Mouse (Mus musculus): ENCODE measurements around the gene AI597479. TPM values are rescaled to one million over a fixed set of nuclear protein-coding genes. Genes with fewer than 3 reads are reported as not detected.
"Not testable (repeated sequence)": the region's sequence is repeated elsewhere in the genome, so short reads cannot be mapped to it uniquely, and the experiment has no call there.

Gene AI597479
- total RNA-seq, 2 experiments from 2014 or later, result 27.5 to 27.8 TPM

DNA sequence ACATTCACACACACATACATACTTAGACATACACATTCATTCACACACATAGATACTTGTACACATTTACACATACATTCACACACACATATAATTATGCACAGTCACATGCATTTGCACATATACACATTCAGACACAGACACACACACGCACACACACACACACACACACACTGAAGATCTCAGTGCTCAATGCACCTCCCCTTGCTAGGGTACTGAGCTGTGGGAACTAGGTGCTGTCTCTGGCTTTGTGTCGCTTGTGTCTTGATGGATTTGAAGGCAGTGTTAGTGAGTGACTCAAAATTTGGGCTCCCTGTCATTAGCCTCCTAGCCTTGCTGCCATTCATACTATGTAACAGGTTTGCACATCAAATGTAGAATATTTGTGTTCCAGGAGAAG is 24.1 kb downstream of the AI597479 start:
- no peak for DNase-seq (ENCODE audit: low spot score in 2 of 2)

DNA sequence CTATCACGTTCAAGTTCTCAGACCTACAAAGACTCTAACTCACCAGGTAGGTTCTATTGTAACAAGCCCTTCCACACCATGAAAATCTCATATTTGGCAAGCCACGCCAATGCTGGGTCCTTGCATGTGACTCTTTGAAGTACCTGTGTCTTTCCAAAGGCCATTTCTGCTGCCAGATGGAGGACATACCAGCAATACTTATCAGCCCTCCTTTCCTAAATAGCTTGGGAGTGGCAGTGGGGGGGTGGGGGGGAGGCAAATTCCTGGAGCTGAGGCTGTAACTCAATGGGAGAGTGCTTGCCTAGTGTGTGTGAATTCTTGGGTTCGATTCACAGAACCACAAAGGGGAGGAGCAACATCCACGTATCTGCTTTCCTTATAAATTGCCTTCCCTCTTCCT is 26.2 kb downstream of the AI597479 start:
- DNase-seq (ENCODE audit: low spot score in 2 of 2), result no peak

DNA sequence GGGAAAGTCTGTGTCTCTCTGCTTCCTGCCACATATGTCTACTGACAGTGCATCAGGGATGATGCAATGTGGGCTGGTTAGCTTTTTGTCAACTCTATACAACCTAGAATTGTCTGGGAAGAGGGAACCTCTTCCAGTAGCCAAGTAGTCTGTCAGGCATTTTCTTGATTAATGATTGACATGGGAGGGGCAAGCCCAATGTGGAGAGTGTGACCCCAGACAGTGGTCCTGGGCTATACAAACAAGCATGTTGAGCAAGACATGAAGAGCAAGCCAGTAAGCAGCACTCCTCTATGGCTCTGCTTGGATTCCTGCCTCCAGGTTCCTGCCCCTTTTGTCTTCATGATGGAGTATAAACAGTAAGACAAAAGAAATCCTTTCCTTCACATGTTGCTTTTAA is 28.7 kb downstream of the AI597479 start:
- no peak for DNase-seq (ENCODE audit: low spot score in 2 of 2)

DNA sequence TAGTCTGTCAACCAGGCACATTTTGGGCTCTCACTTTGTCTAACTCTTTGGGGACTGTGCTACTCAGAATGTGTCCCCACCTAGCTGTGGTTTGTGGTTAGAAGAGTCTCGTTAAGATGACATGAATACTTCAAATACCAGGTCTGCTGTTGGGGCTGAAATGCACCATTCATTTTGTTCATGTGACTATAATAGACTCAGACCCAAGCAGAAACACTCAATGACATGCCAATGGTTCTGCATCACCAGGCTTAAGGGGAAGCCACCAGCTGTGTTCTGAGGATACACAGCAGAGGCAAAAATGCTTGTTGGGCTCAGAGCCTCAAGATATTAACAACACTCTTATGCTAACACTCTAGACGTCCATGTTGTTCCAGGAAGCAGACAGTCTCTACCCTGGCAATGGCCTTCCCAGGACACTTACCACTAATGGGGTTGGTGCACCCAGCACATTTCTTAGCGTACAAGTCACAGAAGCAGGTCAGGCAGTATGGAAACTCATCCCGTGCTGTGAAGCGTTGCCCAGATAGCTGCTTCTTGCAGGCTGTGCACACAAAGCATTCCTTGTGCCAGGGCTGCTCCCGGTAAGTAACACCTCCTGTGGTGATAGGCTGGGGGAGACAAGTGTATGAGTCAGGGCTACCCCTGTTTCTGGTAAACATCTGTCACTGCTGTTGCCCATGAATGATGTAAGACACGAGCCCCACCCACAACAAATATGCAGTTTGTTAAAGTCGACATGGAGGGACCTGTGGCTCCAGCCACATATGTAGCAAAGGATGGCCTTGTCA is 29.5 kb downstream of the AI597479 start:
- no peak for DNase-seq (ENCODE audit: low spot score in 2 of 2)

DNA sequence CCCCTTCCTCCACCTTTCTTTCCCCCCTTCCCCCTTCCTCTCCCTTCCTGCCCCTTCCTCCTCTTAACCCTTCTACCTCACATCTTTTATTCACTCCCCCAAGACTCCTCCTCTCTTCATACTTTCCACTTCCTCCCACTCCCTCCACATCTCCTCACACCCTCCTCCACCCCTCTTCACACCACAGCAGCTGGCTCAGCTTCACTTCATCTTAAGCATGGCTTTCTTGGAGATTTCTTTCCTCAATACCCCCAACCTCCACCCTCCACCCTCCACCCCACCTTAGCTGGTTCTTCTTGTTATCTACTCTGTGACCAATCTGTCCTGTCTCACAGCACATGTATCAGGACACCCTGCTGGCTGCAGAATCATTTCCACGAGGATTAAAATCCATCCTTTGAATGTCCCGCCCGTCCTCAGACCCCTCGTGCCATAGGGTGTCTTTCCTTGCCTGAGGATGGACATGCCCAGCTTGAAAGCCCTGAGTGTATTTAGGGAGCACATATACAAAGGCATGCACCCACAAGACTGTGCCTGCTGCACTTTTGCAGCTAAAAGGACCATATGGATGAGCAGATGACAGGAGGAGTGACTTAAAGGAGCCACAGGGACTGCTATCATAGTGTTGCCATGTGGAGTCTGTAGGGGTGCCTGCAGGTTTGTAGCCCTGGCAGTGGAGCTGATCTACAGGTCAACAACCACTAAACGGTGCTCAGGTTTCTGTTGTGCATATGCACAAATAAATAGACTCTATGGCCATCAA is 31.9 kb downstream of the AI597479 start:
- DNase-seq (ENCODE audit: low spot score in 2 of 2), result peak; percentile 35 to 74

DNA sequence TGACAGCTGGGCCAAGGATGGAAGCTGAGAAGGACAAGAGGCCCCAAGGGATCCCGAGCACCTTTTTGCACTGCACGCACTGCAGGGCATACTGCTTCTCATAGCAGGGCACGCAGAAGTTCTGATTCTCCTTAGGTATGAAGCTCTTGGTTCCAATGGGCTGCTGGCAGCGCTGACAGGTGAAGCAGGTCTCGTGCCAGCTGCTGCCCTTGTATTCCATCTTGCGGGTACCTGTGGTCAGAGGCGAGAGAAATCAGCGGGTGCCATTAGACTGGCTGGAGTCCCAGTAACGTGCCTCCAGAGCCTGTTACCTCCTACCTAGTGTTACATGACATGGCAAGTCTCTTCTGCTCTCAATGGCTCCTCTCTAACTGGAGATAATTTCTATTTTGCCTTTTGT is 33.1 kb downstream of the AI597479 start:
- DNase-seq (ENCODE audit: low spot score in 2 of 2), result no peak

DNA sequence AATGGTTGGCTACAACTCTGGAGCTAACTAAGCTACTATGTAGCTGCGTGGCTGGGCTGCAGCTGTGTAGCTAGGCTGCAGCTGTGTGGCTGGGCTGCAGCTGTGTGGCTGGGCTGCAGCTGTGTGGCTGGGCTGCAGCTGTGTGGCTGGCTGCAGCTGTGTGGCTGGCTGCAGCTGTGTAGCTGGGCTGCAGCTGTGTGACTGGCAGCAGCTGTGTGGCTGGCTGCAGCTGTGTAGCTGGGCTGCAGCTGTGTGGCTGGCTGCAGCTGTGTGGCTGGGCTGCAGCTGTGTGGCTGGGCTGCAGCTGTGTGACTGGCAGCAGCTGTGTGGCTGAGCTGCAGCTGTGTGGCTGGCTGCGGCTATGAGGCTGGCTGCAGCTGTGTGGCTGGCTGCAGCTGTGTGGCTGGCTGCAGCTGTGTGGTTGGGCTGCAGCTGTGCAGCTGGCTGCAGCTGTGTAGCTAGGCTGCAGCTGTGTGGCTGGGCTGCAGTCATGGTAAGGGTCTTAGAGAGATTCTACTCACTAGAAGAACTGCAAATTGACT is 38.0 kb downstream of the AI597479 start:
- not testable (repeated sequence) for DNase-seq (ENCODE audit: low spot score in 2 of 2)

DNA sequence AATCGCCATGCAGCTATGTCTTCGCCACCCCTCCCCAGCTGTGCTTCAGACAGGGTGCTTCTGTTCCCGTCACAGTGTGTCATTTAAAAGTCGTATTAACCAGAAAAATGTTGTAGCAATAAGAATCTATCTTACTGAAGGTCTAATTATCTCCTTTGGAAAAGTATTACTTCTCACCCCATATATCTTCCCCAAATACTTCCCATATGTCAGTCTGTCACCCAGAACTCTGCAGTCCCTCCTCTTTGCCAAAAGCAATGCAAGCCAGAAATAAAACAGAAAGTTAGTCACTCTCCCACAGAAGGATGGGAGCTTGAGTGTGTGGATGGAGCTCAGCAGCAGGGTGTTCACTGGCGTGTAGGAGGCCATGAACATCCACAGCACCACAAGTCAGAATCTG is 38.8 kb downstream of the AI597479 start:
- DNase-seq (ENCODE audit: low spot score in 2 of 2), result peak; percentile 54 to 76

DNA sequence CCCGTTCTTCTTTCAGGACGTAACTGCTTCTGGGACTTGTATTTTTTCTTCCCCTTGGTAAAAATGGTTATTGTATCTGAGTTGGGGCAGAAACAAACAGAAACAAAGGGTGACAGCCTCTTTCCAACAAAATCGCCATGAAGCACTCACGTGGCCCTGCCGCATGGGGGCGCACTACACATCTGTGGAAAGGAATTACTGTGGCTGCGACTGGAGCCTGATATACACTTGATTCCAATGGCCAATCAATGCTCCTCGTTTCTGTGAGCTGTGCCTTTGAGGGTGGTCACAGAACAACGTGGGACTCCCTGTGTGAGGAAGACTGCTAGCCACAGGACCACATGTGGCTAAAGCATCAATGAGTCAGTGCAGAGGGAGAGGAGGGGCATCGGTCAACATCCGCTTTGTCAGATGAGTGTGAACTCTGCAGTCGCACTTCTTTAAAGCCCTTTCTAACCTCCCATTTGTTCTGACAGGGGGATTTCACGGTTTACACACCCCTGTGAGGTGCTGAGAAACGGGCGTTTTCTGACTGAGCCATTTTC is 39.8 kb downstream of the AI597479 start:
- DNase-seq (ENCODE audit: low spot score in 2 of 2), result no peak

DNA sequence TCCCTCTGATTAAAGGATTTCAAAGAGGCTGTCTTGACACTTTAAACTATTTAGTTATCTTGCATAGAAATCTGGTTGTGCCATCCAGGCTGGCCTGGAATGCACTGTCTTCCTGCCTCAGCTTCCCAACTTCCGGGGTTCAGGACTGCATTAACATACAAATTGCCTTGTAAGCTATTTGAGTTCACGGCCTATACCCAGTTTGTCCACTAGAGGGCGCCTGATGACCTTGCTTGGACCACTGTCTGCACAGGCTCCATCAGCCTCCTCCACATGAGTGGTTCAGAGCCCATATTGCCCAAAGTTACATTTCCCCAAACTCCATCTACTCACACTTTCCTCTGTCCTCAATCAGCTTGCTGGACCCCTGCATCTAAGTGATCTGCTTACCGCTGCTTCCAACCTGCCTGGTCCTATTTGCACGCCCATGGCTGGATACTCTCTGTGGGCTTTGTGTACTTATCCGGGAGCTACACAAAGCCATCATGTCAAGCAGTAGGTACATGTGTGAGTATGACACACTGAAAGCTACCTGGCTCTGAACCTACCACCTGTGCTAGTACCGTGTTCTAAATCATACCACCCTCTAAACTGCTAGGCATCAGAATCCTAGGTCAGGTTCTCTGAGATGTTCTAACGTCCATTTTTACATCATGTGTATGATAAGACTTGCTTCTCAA is 41.2 kb downstream of the AI597479 start:
- peak; percentile 60 to 94 for DNase-seq (ENCODE audit: low spot score in 2 of 2)

DNA sequence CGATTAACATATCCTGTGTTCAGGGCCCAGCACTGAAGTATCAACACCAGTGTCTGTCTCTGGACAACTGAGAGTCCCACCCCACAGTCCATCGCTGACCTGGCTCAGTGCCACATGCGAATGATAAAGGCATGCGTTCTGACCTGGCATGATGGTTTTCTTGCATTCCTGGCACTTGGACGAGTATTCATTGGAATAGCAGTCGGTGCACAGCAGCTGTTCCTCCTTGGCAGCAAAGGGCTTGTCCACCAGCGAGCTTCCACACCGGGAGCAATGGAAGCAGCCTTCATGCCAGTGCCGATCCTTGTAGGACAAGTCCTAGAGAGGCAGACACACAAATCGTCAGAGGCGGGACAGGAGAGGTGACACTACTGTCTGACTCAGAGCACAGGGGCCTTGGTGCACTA is 43.0 kb downstream of the AI597479 start:
- no peak for DNase-seq (ENCODE audit: low spot score in 2 of 2)

DNA sequence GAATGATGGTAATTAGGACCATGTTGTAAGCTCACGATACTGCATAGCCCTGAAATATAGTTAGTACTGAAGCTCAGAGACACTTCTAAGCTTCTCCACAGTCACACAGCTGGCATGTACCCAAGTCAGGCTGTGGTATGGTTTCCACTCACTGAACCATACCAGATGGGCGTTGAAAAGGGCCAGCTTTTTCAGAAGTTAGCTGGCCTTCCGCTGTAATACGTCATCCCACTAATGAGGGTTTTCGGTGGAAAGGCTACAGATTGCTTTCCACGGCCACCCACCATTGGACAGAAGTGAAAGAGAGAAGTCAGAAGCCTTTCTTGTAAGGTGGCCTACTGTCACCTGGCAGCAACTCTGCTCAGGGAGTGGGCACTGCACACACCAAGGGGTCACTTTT is 44.3 kb downstream of the AI597479 start:
- no peak for DNase-seq (ENCODE audit: low spot score in 2 of 2)

DNA sequence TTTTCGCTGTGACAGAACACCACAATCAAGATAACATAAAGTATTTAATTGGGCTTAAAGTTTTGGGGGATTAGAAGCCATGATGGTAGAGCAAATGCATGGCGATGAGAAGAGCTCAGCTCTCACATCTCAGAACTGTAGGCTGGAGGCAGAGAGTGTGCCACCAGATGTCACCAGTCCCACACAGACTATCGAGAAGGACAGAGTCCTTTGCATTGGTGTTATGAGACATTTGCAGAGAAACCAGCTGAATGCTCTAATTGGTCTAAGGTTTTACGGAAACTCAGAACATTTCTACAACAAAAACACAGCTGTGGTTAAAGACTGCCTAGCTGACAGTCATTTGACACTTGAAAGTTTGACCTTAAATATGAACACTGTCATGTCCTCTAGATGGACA is 44.8 kb downstream of the AI597479 start:
- peak in 1 of 2 experiments; percentile 47 for DNase-seq (ENCODE audit: low spot score in 2 of 2)

DNA sequence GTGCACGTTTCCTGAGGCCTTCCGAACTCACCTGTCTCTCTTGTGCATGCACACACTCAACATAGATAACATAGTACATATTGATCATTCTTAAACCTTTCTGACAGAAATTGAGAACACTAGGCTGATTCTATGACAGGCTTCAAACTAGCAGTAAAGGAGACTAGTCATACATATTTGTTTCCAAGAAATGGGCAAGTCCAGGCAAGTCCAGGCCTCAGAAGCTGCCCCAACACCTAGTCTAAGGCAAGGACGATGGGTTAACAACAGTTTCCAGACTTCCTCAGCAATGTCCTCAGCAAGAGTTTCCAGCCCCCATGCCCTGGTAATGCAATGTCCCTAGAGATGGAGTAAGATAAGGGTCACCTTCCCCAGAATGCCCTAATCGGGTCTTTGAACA is 45.3 kb downstream of the AI597479 start:
- DNase-seq (ENCODE audit: low spot score in 2 of 2), result no peak

DNA sequence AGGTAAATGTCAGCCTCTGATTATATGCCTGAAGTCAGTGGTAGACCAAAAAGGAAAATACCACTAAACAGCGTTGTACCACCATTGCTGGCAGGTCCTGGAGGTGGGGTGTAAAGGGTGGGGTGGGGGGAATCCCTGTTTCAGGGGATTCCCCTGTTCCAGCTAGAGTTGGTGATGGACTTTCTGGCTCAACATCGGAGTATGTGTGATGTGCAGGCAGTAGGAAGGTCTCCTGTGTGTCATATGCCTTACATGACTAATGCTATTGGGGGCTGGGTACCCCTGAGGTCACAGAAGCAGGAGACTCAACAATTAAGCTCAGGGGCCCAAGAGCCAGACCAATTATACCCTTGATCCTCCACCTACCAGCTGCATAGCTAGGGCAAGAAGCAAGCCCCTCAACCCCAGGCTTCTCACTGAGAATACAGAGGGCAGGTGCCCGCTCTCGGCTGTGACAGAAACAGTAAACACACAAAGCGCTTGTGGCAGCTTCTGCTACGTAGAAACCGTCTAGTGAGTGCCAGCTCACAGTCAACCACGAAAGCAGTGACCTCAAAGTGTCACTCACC is 45.9 kb downstream of the AI597479 start:
- DNase-seq (ENCODE audit: low spot score in 2 of 2), result no peak

DNA sequence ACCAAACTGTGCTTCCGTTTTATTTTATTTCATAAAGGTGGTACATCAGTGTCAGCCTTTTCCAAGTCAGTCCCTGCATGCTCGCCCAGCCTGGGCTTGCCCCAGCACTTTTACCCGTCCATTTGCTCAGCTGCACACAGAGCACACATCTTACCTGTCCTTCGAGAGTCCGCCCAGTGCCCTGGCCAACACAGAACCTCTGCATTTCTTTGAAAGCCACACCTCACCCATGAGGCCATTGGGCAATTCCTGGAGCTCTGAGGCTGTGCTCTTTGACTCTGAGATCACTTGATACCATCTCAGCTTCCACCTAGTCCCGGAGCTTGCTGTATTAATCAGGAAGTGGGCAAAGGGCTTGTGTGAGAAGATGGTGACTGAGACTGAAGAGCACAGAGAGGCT is 46.9 kb downstream of the AI597479 start:
- DNase-seq (ENCODE audit: low spot score in 2 of 2), result no peak

DNA sequence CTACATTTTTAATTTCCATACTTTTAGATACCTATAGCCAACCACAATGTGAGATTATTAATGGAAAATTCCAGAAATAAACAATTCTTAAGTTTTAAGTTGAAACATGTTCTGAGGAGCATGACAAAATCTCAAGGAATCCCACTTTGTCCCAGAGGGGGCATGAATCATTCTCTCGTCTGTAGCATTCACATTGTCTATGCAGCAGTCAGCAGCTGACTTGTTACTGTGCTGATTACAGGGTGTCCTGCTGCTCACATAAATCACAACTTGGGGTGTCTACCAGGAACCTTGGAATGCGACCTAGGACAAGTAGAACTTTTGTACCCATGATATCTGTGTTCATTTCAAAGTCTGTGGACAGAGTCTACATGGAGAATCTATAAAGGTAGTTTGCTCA is 49.0 kb downstream of the AI597479 start:
- DNase-seq (ENCODE audit: low spot score in 2 of 2), result no peak

DNA sequence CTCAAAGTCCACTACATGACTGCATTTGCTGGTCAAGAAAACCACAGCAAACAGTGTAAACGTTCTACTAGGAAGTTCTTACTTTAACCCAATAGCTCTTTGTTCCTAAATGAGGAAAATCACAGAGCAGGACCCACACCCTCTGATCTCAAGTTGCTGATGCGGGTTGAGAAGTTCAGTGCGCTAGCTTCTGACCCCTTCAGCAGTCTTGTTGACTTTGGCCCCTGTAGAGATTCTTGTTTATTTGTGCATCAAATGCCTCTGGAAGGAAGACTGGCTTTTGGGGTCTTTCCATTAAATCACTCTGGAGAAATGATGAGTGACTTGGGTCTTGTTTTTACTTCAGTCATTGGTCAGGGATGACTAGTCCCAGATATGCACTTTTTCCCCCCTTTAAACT is 51.7 kb downstream of the AI597479 start:
- no peak for DNase-seq (ENCODE audit: low spot score in 2 of 2)

DNA sequence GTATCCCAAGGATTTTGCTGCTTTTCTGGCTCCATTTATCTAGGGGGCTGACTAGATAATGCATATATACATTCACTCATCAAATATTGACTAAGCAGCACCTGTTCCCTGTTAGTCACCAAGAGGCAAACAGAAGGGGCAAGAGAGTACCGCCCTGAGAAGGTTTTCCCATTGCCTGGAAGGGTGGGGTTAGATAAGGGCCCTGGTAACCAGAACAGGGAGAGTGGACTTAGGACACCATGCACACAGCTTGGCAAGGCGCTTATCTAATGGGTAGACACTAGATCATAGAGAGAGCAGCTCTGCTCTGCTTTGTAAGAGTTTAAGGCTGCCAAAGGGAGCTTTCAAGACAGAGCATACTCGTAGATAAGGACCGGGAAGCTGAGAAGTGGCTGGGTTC is 54.1 kb downstream of the AI597479 start:
- DNase-seq (ENCODE audit: low spot score in 2 of 2), result no peak

DNA sequence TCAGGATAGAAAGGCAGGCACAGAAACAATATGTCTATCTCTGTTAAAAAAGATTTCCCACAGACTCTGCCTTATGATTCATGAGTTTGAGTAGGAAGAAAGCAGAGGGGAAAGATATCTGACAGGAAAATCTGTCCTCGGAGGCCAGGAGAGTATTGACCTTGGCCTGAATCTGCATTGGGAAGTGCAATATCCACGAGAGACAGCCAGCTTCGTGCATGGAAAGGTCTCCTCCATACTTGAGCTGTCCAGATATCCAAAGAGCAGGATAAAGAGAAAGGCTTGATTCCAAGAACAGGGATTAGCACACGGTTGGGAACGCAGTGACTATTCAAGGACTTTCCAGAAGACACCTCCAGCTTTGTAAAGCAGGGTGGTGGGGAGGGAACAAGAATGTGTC is 55.0 kb downstream of the AI597479 start:
- DNase-seq (ENCODE audit: low spot score in 2 of 2), result no peak

DNA sequence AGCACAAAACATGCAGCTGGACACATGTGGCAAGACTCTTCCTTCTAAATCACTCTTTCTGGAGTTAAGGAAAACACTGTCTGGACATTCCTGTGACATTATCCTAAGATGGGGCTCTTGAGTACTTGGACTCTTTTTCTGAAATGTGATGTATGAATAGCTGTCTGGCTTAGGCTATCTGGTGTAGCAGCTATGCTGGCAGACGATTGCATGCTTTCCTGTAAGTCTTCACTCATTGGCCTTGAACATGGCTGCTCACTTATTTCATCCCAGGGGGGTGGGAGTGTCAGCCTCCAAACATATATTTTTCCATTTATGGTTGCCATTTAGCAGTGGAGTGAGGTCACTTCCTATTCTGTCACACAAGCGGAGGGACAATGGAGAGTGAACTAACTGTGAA is 56.0 kb downstream of the AI597479 start:
- no peak for DNase-seq (ENCODE audit: low spot score in 2 of 2)

Measured in layer of hippocampus, adult 18-20 months (tissue).